Mouse (Mus musculus) megakaryocyte, adult 5-6 weeks (primary cell): ENCODE results near the gene Ak3. TPM values are rescaled to one million over a fixed set of nuclear protein-coding genes. Genes with fewer than 3 reads are reported as not detected.

Experiments
- ATAC-seq: 2 replicates; pipeline ENCODE4 v1.8.0; 2016; ENCODE audit warnings: mild to moderate bottlenecking, inconsistent platforms; ENCODE audit not compliant: poor library complexity, severe bottlenecking
- total RNA-seq, 2 experiments: library from RNA; stranded (forward) in 1 of 2; stranded (reverse) in 1 of 2; fragments of 153-499, 151-499 nt in 1 of 2; fragments of 221-1000, 200-1000 nt in 1 of 2; gene quantifications; 2 replicates each; pipeline versions ENCODE4 v1.2.3 to v1.2.4; 2015 to 2017

Ak3 gene
- total RNA-seq (2015) (27.2 and 30.7 TPM in 2 replicates), total RNA-seq (2017) (18.2 and 19.5 TPM in 2 replicates)

GRCm38 (mm10) chr19:29047334-29048170 is at the start of gene Ak3:
Ak3 (minus strand) TSS chr19:29047961.
- ATAC-seq: peak; percentile 85

GRCm38 (mm10) chr19:29092194-29092593 is 44.4 kb upstream of the Ak3 start:
- no peak for ATAC-seq

- ATAC-seq: no peak
Measured at GRCm38 (mm10) chr19:29088628-29089027, 40.9 kb upstream of the Ak3 start.

- ATAC-seq: no peak
Measured at GRCm38 (mm10) chr19:29074802-29075201, 27.0 kb upstream of the Ak3 start.

GRCm38 (mm10) chr19:29069195-29069594 is 21.4 kb upstream of the Ak3 start:
- ATAC-seq: no peak

GRCm38 (mm10) chr19:29066981-29067471 is 19.3 kb upstream of the Ak3 start:
- peak; percentile 83 for ATAC-seq

GRCm38 (mm10) chr19:29064451-29065102 is 16.8 kb upstream of the Ak3 start:
- peak; percentile 49 for ATAC-seq

- ATAC-seq: peak; percentile 85
Measured at GRCm38 (mm10) chr19:29063577-29064363, 16.0 kb upstream of the Ak3 start.

GRCm38 (mm10) chr19:29063009-29063408 is 15.2 kb upstream of the Ak3 start:
- ATAC-seq: no peak

- no peak for ATAC-seq
Measured at GRCm38 (mm10) chr19:29060299-29060698, 12.5 kb upstream of the Ak3 start.

GRCm38 (mm10) chr19:29059688-29060087 is 11.9 kb upstream of the Ak3 start:
- no peak for ATAC-seq

GRCm38 (mm10) chr19:29058741-29059140 is 11.0 kb upstream of the Ak3 start:
- ATAC-seq: no peak

- no peak for ATAC-seq
Measured at GRCm38 (mm10) chr19:29055469-29055868, 7.7 kb upstream of the Ak3 start.

- ATAC-seq: no peak
Measured at GRCm38 (mm10) chr19:29054594-29054993, 6.8 kb upstream of the Ak3 start.

- ATAC-seq: no peak
Measured at GRCm38 (mm10) chr19:29052786-29053185, 5.0 kb upstream of the Ak3 start.

- no peak for ATAC-seq
Measured at GRCm38 (mm10) chr19:29050186-29050980, 2.6 kb upstream of the Ak3 start.

GRCm38 (mm10) chr19:29049401-29050075 is 1.8 kb upstream of the Ak3 start:
- ATAC-seq: no peak

GRCm38 (mm10) chr19:29046961-29047333 is 814 bp downstream of the Ak3 start:
- ATAC-seq: no peak

- no peak for ATAC-seq
Measured at GRCm38 (mm10) chr19:29045956-29046650, 1.7 kb downstream of the Ak3 start.
